Mouse (Mus musculus) gastrocnemius, postnatal 14 days (tissue): ENCODE measurements around the gene Dnajc30. TPM values are rescaled to one million over a fixed set of nuclear protein-coding genes. Genes with fewer than 3 reads are reported as not detected.

Experiments
- DNase-seq: peaks from one replicate; pipeline ENCODE4 v3.0.0; 2021; ENCODE audit warnings: mixed read lengths
- intact Hi-C: fragments of 180-260 bp; cut with DNase I; formaldehyde crosslinking; loops from one replicate; pipeline ENCODE4 v1.15.1; 2025; ENCODE audit warnings: low total_unique reads
- long read RNA-seq, 2 experiments: library from polyadenylated mRNA; stranded (forward); transcript quantifications; one replicate each; pipeline ENCODE4 v2.0.0; 2021
- total RNA-seq, 2 experiments: library from RNA; stranded (reverse); gene quantifications; 2 replicates each; pipeline ENCODE4 v1.2.3; 2021

Gene Dnajc30
- total RNA-seq = 10 to 100 TPM; 24.0 to 25.8 TPM
- long read RNA-seq, experiment 1, transcript Dnajc30-201 (1 exons, 1,661 nt) = major isoform, 42 of 43 reads
- long read RNA-seq, experiment 1, partial matches to known transcripts = 0 of 43 reads
- long read RNA-seq, experiment 1, other reads (novel, unspliced or antisense) = 1 of 43 reads
- long read RNA-seq, experiment 2, transcript Dnajc30-201 (1 exons, 1,661 nt) = major isoform, 26 of 34 reads
- long read RNA-seq, experiment 2, partial matches to known transcripts = 5 of 34 reads
- long read RNA-seq, experiment 2, other reads (novel, unspliced or antisense) = 3 of 34 reads

DNA sequence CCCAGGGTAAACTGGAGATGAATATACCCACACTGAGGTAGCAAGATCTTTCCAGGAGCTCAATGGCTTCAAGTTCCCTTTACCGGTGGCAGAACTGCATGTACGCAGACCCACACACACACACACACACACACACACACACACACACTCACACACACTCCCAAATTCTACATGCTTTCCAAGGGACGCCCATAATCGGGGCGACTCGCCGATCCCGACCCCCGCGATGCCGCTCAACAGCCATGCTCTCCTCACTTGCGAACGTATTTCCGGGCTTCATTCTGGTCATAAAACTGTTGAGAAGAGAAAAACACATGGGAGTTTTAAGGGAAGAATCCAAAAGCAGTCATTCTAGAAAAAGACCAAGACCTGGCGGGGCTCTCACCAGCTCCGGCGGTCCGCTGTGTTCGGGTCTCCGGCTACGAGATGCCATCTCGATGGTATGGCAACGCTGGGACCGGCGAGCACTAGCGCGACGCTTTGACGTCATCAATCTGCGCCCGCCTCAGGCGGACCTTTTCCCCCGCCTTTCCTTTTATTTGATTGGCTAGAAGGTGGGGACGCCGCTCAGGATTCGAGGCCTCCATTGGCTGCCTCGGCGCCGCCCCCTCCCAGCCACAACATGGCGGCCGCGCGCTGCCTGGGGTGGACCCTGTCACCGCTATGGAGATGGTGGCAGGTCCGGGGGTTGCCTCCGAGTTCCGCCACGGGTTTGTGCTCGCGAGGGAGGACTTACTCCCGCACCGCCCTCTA lies at the start of gene Dnajc30:
Gene Dnajc30 (plus strand): TSS at position 574 of the 753 bp plus-strand sequence.
- intact Hi-C loops = no loop called here
- DNase-seq = peak; percentile 97

GRCm38 (mm10) chr5:135015497-135015896 lies 48.5 kb upstream of the Dnajc30 start:
- intact Hi-C loops = loop anchor here (10.0 kb wide), 2 partner anchors 59 to 169 kb away; partner anchors contain the start of genes Baz1b and Vps37d
- DNase-seq = peak; percentile 79

DNA sequence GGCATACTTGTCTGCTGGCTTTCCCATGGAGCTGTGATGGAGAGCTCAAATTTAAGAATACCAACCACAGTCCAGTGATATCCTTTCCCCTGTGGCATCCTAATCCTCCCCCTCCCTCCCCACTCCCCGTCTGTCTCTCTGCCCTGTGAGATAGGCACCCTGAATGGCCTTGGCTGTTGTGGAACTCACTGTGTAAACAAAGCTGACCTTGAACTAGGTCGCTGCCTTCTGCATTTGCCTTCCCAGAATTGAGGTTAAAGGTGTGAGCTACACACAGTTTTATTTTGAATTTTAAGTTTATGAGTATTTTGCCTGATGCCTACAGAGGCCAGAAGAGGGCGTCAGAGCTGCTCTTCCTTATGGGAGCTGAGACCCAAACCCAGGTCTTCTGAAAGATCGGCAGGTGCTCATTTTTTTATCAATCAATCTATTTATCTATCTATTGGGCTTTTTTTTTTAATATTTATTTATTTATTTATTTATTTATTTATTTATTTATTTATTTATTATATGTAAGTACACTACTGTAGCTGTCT lies 47.7 kb upstream of the Dnajc30 start:
- intact Hi-C loops = loop anchor here (10.0 kb wide), 2 partner anchors 59 to 169 kb away; partner anchors contain the start of genes Baz1b and Vps37d
- DNase-seq = no peak

GRCm38 (mm10) chr5:135021814-135022213 lies 42.2 kb upstream of the Dnajc30 start:
- no peak for DNase-seq
- intact Hi-C loops = no loop called here

DNA sequence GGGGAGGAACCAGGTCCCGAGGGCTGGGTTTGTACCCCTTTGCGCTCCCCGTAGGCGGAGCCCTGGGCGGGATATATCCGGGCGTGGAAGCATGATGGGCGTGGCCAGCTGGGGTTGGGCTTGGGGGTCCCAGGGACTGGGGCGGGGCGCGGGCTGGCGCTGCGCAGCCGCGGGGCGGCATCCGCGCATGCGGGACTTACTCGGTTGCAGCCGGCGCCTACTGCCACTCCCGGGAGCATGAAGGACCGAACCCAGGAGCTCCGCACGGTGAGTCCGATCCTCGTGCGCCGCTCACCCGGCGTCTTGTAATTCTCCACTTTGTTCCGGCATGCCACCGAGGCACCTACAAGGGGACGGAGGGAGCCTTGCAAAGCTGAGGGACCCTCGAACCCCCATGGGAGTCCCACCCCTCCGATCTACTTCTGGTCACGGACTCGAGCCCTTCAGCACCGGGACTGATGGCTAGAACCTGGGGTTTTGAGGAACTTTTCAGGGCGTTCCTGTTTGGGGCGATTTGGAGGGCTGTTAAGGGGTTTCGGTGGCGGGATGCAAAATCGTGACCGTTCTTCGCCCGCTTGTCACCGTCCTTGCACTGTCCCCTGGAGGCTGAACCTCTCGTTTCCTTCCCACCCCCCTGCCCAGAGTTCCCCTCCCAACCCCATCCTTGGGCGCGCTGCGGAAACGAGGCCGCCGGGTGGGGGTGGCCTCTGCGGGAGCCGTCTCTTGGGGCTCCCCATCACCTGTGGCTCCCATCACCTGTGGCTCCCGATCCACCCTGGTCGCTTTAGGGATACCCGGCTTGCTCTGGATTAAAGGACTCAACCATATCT lies 40.4 kb upstream of the Dnajc30 start, which contains the start of gene Stx1a:
Gene Stx1a (plus strand): TSS at position 139 of the 830 bp plus-strand sequence.
- intact Hi-C loops = no loop called here
- DNase-seq = peak; percentile 90

DNA sequence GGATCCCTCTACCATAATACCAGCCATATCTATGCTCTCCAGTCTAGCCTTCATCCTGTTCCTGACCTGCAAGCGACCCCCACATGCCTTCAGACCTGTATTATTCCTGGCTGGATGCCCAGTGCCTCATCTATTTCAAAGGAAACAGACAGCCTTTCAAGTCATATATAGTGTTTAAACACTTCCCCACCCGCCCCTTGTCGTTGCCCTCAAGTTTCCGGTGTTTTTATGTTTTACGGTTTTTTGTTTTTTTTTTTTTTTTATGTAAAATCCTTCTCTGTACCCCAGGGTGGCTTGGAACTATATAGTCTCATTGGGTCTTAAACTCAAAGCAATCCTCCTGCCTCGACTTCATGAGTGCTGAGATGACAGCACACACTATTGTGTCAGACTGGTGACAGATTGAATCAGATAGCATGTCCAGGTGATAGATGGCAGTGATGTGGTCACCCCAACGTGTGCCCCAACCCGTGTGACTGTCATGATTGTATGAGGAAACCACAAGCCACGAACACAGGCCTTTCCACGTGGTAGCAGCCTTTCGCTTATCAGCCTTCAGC lies 39.3 kb upstream of the Dnajc30 start:
- intact Hi-C loops = no loop called here

DNA sequence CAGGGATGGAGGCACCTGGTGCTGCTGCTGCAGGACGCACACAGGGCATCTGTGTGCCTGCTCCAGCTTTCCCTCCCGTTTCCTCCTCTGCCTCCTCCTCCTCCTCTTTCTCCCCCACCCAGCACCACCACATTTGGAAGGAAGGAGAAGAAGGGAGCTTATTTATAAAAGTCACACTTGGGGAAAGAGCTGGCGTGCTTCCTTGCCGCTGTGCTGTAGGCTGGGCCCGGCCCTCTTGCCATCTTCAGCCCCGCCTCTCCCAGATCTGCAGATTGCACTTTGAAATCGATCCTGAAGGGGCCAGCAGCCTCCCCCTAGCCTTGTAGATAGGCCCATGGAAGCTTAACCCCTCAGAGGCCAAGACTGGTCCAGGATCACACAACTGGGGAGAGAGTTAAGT lies 38.1 kb upstream of the Dnajc30 start:
- no peak for DNase-seq
- intact Hi-C loops = no loop called here

More for the DNA sequence above, 39.3 kb upstream of the Dnajc30 start:
- DNase-seq = no peak

- intact Hi-C loops = no loop called here
- peak; percentile 69 for DNase-seq
These were observed 34.8 kb upstream of the Dnajc30 start for GRCm38 (mm10) chr5:135029007-135029854.

DNA sequence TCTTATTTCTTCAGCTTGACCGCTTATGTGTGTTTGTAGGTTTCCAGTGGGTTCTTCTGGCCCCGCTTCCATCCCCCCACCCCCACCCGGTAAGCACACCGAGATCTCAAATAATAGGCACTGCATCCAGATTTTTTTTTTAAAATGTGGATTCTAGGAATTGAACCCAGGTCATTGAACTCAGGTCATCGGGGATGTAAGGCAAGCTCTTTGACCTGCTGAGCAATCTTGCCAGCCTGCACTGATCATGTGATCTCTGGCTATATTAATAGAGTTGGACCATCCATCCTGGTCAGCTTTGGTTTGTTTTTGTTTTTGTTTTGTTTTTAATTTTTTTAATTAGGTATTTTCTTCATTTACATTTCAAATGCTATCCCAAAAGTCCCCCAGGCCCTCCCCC lies 31.4 kb upstream of the Dnajc30 start:
- intact Hi-C loops = no loop called here

GRCm38 (mm10) chr5:135034593-135034992 lies 29.4 kb upstream of the Dnajc30 start:
- intact Hi-C loops = no loop called here
- DNase-seq = no peak

More for the DNA sequence above, 31.4 kb upstream of the Dnajc30 start:
- DNase-seq = no peak

DNA sequence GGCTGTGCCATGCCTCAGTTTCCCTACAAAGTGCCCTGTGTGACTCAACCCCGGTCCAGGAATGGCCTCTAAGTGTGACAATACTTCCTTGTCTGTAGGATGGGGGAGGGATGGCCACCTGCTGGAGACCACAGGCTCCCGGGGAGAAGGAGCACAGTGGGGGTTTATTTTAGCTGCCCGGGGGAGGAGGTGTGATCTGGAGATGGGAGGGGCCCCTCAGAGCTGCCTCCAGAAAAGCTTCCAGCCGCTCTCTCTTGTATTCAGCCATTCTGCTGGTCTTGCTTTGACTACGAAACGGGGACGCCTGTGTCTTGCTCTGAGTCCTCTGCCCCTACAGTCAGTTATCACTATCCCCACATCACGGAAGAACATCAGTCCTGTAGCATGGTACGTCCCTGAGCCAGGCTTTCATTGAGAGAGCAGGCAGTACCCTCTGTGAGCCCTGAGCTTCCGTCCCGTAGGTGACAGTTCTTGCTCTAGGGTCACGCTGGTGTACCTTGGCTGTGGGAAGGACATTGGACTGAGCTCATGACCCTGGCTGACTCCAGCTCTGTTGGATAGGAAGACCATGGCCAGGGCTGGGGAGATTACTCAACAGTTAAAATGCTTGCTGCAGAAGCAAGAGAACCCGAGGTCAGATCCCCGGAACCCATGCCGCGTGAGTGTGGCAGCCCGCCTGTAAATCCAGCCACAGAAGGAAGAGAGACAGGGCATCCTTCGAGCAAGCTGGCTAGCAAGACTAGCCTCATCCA lies 28.2 kb upstream of the Dnajc30 start:
- intact Hi-C loops = no loop called here
- DNase-seq = no peak

DNA sequence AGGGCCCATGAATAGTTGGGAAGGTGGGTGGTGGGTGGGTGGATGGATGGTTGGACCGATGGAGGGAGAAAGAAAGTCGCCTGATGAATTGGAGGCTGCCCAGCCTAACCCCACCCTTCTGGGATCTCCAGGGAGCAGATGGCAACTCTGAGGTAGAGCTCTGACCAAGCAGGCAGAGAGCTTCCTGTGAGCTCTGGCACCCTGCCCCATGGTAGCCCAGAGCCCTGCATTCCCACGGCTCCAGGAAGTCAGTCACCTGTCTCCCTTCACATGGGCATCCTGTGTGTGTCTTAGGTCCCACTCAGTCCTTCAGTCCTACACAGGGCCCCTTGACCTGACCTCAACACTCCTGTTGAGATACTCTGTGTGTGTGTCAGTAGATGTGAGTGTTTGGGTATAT lies 26.1 kb upstream of the Dnajc30 start:
- no peak for DNase-seq
- intact Hi-C loops = no loop called here

GRCm38 (mm10) chr5:135039541-135039940 lies 24.5 kb upstream of the Dnajc30 start:
- intact Hi-C loops = no loop called here
- DNase-seq = no peak

- intact Hi-C loops = no loop called here
- DNase-seq = no peak
These were observed 23.9 kb upstream of the Dnajc30 start for GRCm38 (mm10) chr5:135040059-135040458.

GRCm38 (mm10) chr5:135040777-135041176 lies 23.2 kb upstream of the Dnajc30 start:
- intact Hi-C loops = no loop called here
- DNase-seq = no peak

GRCm38 (mm10) chr5:135042105-135042788 lies 21.8 kb upstream of the Dnajc30 start:
- intact Hi-C loops = no loop called here
- no peak for DNase-seq

GRCm38 (mm10) chr5:135044575-135044974 lies 19.4 kb upstream of the Dnajc30 start:
- intact Hi-C loops = no loop called here
- DNase-seq = no peak
